ENCODE assay signal across 7 mouse cellular contexts in genomic region chr11:68386589-68387440, GRCm38 (mm10). TPM values are rescaled to one million over a fixed set of nuclear protein-coding genes. Genes with fewer than 3 reads are reported as not detected.
DNase-seq lines count a peak whose midpoint lies in the region; ATAC-seq and TF ChIP-seq lines count a peak whose summit lies in the region.

No protein-coding gene starts in this region.

- peak overlapping the region; percentile 87 for H3K27ac ChIP-seq in hindbrain, embryonic 13.5 days
- H3K27ac ChIP-seq in limb, embryonic 14.5 days (replicated peaks; ENCODE audit: low read depth, low read length): no peak overlapping the region; the same call in 1 of the 2 replicates
- peak overlapping the region; percentile 53 for H3K27ac ChIP-seq in midbrain, embryonic 15.5 days
- H3K27ac ChIP-seq in testis, adult 2 months (ENCODE audit: control insufficient read depth, insufficient read depth, low read depth, low read length): peak overlapping the region; percentile 5; the same call in 1 of the 2 replicates

- 1% methylated on average over 85 of the region's 90 CpGs for WGBS in hindbrain, embryonic 13.5 days
- WGBS in limb, embryonic 14.5 days: 2% methylated on average over 49 of the region's 90 CpGs
- under 1% methylated on average over 76 of the region's 90 CpGs for WGBS in midbrain, embryonic 15.5 days

- peak overlapping the region; percentile 92 for H3K4me2 ChIP-seq in hindbrain, embryonic 13.5 days
- H3K4me2 ChIP-seq in limb, embryonic 14.5 days (replicated peaks; ENCODE audit: low read depth, low read length, severe bottlenecking): peak overlapping the region; percentile 95
- peak overlapping the region; percentile 89 for H3K4me2 ChIP-seq in midbrain, embryonic 15.5 days

- H3K4me1 ChIP-seq in hindbrain, embryonic 13.5 days (replicated peaks): peaks cover 63% of the 10 kb centered on the region
- peaks cover 10% of the 10 kb centered on the region for H3K4me1 ChIP-seq in limb, embryonic 14.5 days (ENCODE audit: control insufficient read depth, insufficient read depth, low read length)
- peaks cover 40% of the 10 kb centered on the region for H3K4me1 ChIP-seq in midbrain, embryonic 15.5 days
- H3K4me1 ChIP-seq in testis, adult 2 months (ENCODE audit: control insufficient read depth, insufficient read depth, low read length): peaks cover 25% of the 10 kb centered on the region

- H3K27me3 ChIP-seq in hindbrain, embryonic 13.5 days: peaks cover 91% of the 10 kb centered on the region
- H3K27me3 ChIP-seq in limb, embryonic 14.5 days (ENCODE audit: control insufficient read depth, insufficient read depth, low read length): peaks cover 92% of the 10 kb centered on the region
- peaks cover 74% of the 10 kb centered on the region for H3K27me3 ChIP-seq in midbrain, embryonic 15.5 days (replicated peaks)
- peaks cover 2% of the 10 kb centered on the region; the same call in 1 of the 2 replicates for H3K27me3 ChIP-seq in testis, adult 2 months (ENCODE audit: control insufficient read depth, insufficient read depth, low read length)

- DNase-seq in Muller cell, postnatal 12 days (ENCODE audit: inconsistent ontology term): peak; percentile 76
- DNase-seq in adrenal gland, postnatal 36 days: peak; percentile 67 to 72
- DNase-seq in gastrocnemius, adult 18-20 months (ENCODE audit: low spot score): peak; percentile 39
- DNase-seq in limb, embryonic 14.5 days (ENCODE audit: low spot score): no peak

- no peaks in the 10 kb centered on the region for H3K9me3 ChIP-seq in hindbrain, embryonic 13.5 days
- H3K9me3 ChIP-seq in limb, embryonic 14.5 days (ENCODE audit: control insufficient read depth, low read length): no peaks in the 10 kb centered on the region
- H3K9me3 ChIP-seq in midbrain, embryonic 15.5 days: no peaks in the 10 kb centered on the region

- peak overlapping the region; percentile 82 for H3K9ac ChIP-seq in hindbrain, embryonic 13.5 days
- peak overlapping the region; percentile 64 for H3K9ac ChIP-seq in limb, embryonic 14.5 days (ENCODE audit: low read depth, low read length, severe bottlenecking)
- H3K9ac ChIP-seq in midbrain, embryonic 15.5 days: peak overlapping the region; percentile 48

- ATAC-seq in hindbrain, embryonic 13.5 days (ENCODE audit: low FRiP score): peak; percentile 55
- ATAC-seq in limb, embryonic 14.5 days (ENCODE audit: low FRiP score, low read depth): peak; percentile 66
- peak; percentile 57 for ATAC-seq in midbrain, embryonic 15.5 days (replicated peaks)

- no peak for TF ChIP-seq CTCF in testis, adult 2 months (IDR thresholded peaks at IDR 0.05; ENCODE audit: control insufficient read depth, insufficient read depth, insufficient replicate concordance, low read depth, low read length)

- H3K36me3 ChIP-seq in hindbrain, embryonic 13.5 days: no peaks in the 10 kb centered on the region
- no peaks in the 10 kb centered on the region for H3K36me3 ChIP-seq in limb, embryonic 14.5 days (ENCODE audit: control insufficient read depth, insufficient read depth, low read length)
- H3K36me3 ChIP-seq in midbrain, embryonic 15.5 days (replicated peaks): no peaks in the 10 kb centered on the region
- no peaks in the 10 kb centered on the region for H3K36me3 ChIP-seq in testis, adult 2 months (ENCODE audit: control insufficient read depth, insufficient read depth, low read length)

- peak overlapping the region; percentile 62 for H3K4me3 ChIP-seq in hindbrain, embryonic 13.5 days
- H3K4me3 ChIP-seq in limb, embryonic 14.5 days (replicated peaks; ENCODE audit: low read length): peak overlapping the region; percentile 64
- H3K4me3 ChIP-seq in midbrain, embryonic 15.5 days: peak overlapping the region; percentile 59
- peak overlapping the region; percentile 44 for H3K4me3 ChIP-seq in testis, adult 2 months (ENCODE audit: control insufficient read depth, low read depth, low read length)

- no peak for TF ChIP-seq POLR2A in limb, embryonic 14.5 days (IDR thresholded peaks at IDR 0.05; ENCODE audit: borderline replicate concordance, extremely low read depth, insufficient read depth, insufficient read length)
- no peak for TF ChIP-seq POLR2A in testis, adult 2 months (IDR thresholded peaks at IDR 0.05; ENCODE audit: control insufficient read depth, low read depth, low read length)

RNA-seq across cellular contexts. Expression of gene Ntn1, which starts 13.8 kb away (rescaled TPM):
- total RNA-seq in adrenal gland, postnatal 36 days (2021): 10 to 100 TPM; 10.3 TPM
- 1 to 10 TPM; 3.4 to 7.0 TPM for total RNA-seq in gastrocnemius, adult 18-20 months (2021)
- polyA plus RNA-seq in hindbrain, embryonic 13.5 days (2015; fragmentation: Nextera tagmentation; extraction: Ambion mirVana): 22.3 and 26.4 TPM in 2 replicates
- 18.5 and 22.0 TPM in 2 replicates for polyA plus RNA-seq in limb, embryonic 14.5 days (2012; rRNA removed)
- 3.5 and 4.7 TPM in 2 replicates for polyA plus RNA-seq in limb, embryonic 14.5 days (2014; fragmentation: Nextera tagmentation; extraction: Ambion mirVana)
- polyA plus RNA-seq in midbrain, embryonic 15.5 days (2015; fragmentation: Nextera tagmentation; extraction: Ambion mirVana): 22.7 and 23.2 TPM in 2 replicates
- 1.6 and 2.4 TPM in 2 replicates for polyA plus RNA-seq in testis, adult 2 months (2012; rRNA removed)

RNA-seq across cellular contexts. Expression of gene Pik3r5, which starts 45.1 kb away (rescaled TPM):
- total RNA-seq in adrenal gland, postnatal 36 days (2021): 1 to 10 TPM in 1 of 2 experiments, under 1 TPM in 1; 0.95 to 2.5 TPM
- total RNA-seq in gastrocnemius, adult 18-20 months (2021): under 1 TPM; 0.23 to 0.88 TPM
- polyA plus RNA-seq in hindbrain, embryonic 13.5 days (2015; fragmentation: Nextera tagmentation; extraction: Ambion mirVana): 0.62 and 0.97 TPM in 2 replicates
- 1.2 and 1.5 TPM in 2 replicates for polyA plus RNA-seq in limb, embryonic 14.5 days (2012; rRNA removed)
- polyA plus RNA-seq in limb, embryonic 14.5 days (2014; fragmentation: Nextera tagmentation; extraction: Ambion mirVana): 0.52 and 0.95 TPM in 2 replicates
- 0.10 and 0.43 TPM in 2 replicates for polyA plus RNA-seq in midbrain, embryonic 15.5 days (2015; fragmentation: Nextera tagmentation; extraction: Ambion mirVana)
- polyA plus RNA-seq in testis, adult 2 months (2012; rRNA removed): 0.69 and 0.77 TPM in 2 replicates
